ENCODE assay signal across 8 mouse cellular contexts in genomic region chr5:76906155-76906499, GRCm38 (mm10). TPM values are rescaled to one million over a fixed set of nuclear protein-coding genes. Genes with fewer than 3 reads are reported as not detected.
DNase-seq lines count a peak whose midpoint lies in the region; ATAC-seq and TF ChIP-seq lines count a peak whose summit lies in the region.

No protein-coding gene starts in this region.

- no peak overlapping the region for H3K27ac ChIP-seq in spleen, adult 2 months (ENCODE audit: insufficient read depth, low read length)
- H3K27ac ChIP-seq in limb, embryonic 15.5 days, result peak overlapping the region; percentile 88
- H3K27ac ChIP-seq in stomach, postnatal 0 days (replicated peaks), result peak overlapping the region; percentile 94

- 43% methylated on average over 3 of the region's 3 CpGs for WGBS in spleen, adult 2 months
- WGBS in limb, embryonic 15.5 days, result 50% methylated on average over 3 of the region's 3 CpGs
- 31% methylated on average over 3 of the region's 3 CpGs for WGBS in stomach, postnatal 0 days

- no peak for TF ChIP-seq CTCF in spleen, adult 2 months (IDR thresholded peaks at IDR 0.05; ENCODE audit: extremely low read depth, insufficient read depth, insufficient read length, insufficient replicate concordance)
- TF ChIP-seq CTCF in stomach, postnatal 0 days (IDR thresholded peaks at IDR 0.05; ENCODE audit: low read depth), result no peak

- no peaks in the 10 kb centered on the region for H3K27me3 ChIP-seq in erythroblast, embryonic 14.5 days (ENCODE audit: control insufficient read depth)
- H3K27me3 ChIP-seq in spleen, adult 2 months (ENCODE audit: control insufficient read depth, insufficient read depth, low read length), result no peaks in the 10 kb centered on the region
- H3K27me3 ChIP-seq in limb, embryonic 15.5 days, result no peaks in the 10 kb centered on the region
- no peaks in the 10 kb centered on the region for H3K27me3 ChIP-seq in stomach, postnatal 0 days (ENCODE audit: control insufficient read depth, insufficient read depth, low read length)

- H3K36me3 ChIP-seq in erythroblast, embryonic 14.5 days (ENCODE audit: control insufficient read depth), result peaks cover 19% of the 10 kb centered on the region
- H3K36me3 ChIP-seq in spleen, adult 2 months (ENCODE audit: control insufficient read depth, insufficient read depth, low read length), result no peaks in the 10 kb centered on the region
- no peaks in the 10 kb centered on the region for H3K36me3 ChIP-seq in limb, embryonic 15.5 days
- no peaks in the 10 kb centered on the region for H3K36me3 ChIP-seq in stomach, postnatal 0 days (ENCODE audit: control insufficient read depth, insufficient read depth, low read length)

- no peak for ATAC-seq in erythroblast, adult 5-6 weeks (replicated peaks; ENCODE audit: low FRiP score, poor library complexity, severe bottlenecking)
- ATAC-seq in limb, embryonic 15.5 days (ENCODE audit: insufficient number of reproducible peaks, low FRiP score, low TSS enrichment, low read depth), result no peak
- no peak for ATAC-seq in stomach, postnatal 0 days (ENCODE audit: low FRiP score, low TSS enrichment)

- no peak for TF ChIP-seq POLR2A in spleen, adult 2 months (IDR thresholded peaks at IDR 0.05; ENCODE audit: low read depth, low read length)

- H3K4me3 ChIP-seq in erythroblast, embryonic 14.5 days (replicated peaks), result peak overlapping the region; percentile 78
- peak overlapping the region; percentile 74; the same call in 1 of the 2 replicates for H3K4me3 ChIP-seq in spleen, adult 2 months (ENCODE audit: extremely low read depth, insufficient read depth, insufficient read length)
- H3K4me3 ChIP-seq in limb, embryonic 15.5 days, result peak overlapping the region; percentile 76
- peak overlapping the region; percentile 74 for H3K4me3 ChIP-seq in stomach, postnatal 0 days (ENCODE audit: low read depth, low read length)

- peak overlapping the region; percentile 64 for H3K4me2 ChIP-seq in limb, embryonic 15.5 days
- H3K4me2 ChIP-seq in stomach, postnatal 0 days (replicated peaks; ENCODE audit: low read depth), result peak overlapping the region; percentile 86

- no peak for TF ChIP-seq EP300 in stomach, postnatal 0 days (optimal IDR thresholded peaks at IDR 0.05)

- peak overlapping the region; percentile 85; the same call in 1 of the 2 replicates for H3K9ac ChIP-seq in limb, embryonic 15.5 days
- H3K9ac ChIP-seq in stomach, postnatal 0 days (ENCODE audit: low read length), result peak overlapping the region; percentile 87; the same call in 1 of the 2 replicates

- peaks cover 24% of the 10 kb centered on the region for H3K4me1 ChIP-seq in erythroblast, embryonic 14.5 days (ENCODE audit: control insufficient read depth)
- H3K4me1 ChIP-seq in spleen, adult 2 months (ENCODE audit: control insufficient read depth, insufficient read depth, insufficient read length), result no peaks in the 10 kb centered on the region
- H3K4me1 ChIP-seq in limb, embryonic 15.5 days, result peaks cover 6% of the 10 kb centered on the region; the same call in 1 of the 2 replicates
- H3K4me1 ChIP-seq in stomach, postnatal 0 days (replicated peaks; ENCODE audit: control insufficient read depth, insufficient read depth), result no peaks in the 10 kb centered on the region

- H3K9me3 ChIP-seq in erythroblast, embryonic 14.5 days (ENCODE audit: control insufficient read depth, low read length), result no peaks in the 10 kb centered on the region
- H3K9me3 ChIP-seq in limb, embryonic 15.5 days, result no peaks in the 10 kb centered on the region
- H3K9me3 ChIP-seq in stomach, postnatal 0 days (ENCODE audit: control insufficient read depth, low read length), result no peaks in the 10 kb centered on the region

- no peak for DNase-seq in spleen, adult 2 months (ENCODE audit: low read depth in 1 of 2, low spot score in 2 of 2)
- no peak for DNase-seq in spleen, postnatal 14 days (ENCODE audit: low spot score in 2 of 2)
- no peak for DNase-seq in stomach, postnatal 0 days (ENCODE audit: low spot score)
- DNase-seq in cerebellum, adult 8-10 months, result no peak
- DNase-seq in thymus, postnatal 36 days, result no peak

RNA-seq across cellular contexts. Expression of gene Aasdh, which starts 0.8 kb away (rescaled TPM):
- polyA plus RNA-seq in erythroblast, embryonic 14.5 days (2012), result 0.01 and 0.08 TPM in 2 replicates
- 4.2 TPM in 2 replicates for total RNA-seq in erythroblast, adult 5-6 weeks (2015; ENCODE audit: low replicate concordance)
- 3.6 and 13.5 TPM in 2 replicates for total RNA-seq in erythroblast, adult 5-6 weeks (2017; ENCODE audit: low replicate concordance)
- 7.4 and 9.8 TPM in 2 replicates for polyA plus RNA-seq in spleen, adult 2 months (2012; rRNA removed)
- 15.8 and 16.4 TPM in 2 replicates for polyA plus RNA-seq in limb, embryonic 15.5 days (2015; fragmentation: Nextera tagmentation; extraction: Ambion mirVana)
- polyA plus RNA-seq in stomach, postnatal 0 days (2015; fragmentation: Nextera tagmentation; extraction: Ambion mirVana), result 7.0 and 7.4 TPM in 2 replicates

RNA-seq across cellular contexts. Expression of gene Paics, which starts 45.0 kb away (rescaled TPM):
- 5.0 and 5.7 TPM in 2 replicates for polyA plus RNA-seq in erythroblast, embryonic 14.5 days (2012)
- total RNA-seq in erythroblast, adult 5-6 weeks (2015; ENCODE audit: low replicate concordance), result 72.1 and 74.2 TPM in 2 replicates
- 55.9 and 80.4 TPM in 2 replicates for total RNA-seq in erythroblast, adult 5-6 weeks (2017; ENCODE audit: low replicate concordance)
- 27.9 and 30.0 TPM in 2 replicates for polyA plus RNA-seq in spleen, adult 2 months (2012; rRNA removed)
- 237 and 238 TPM in 2 replicates for polyA plus RNA-seq in limb, embryonic 15.5 days (2015; fragmentation: Nextera tagmentation; extraction: Ambion mirVana)
- 91.7 and 94.4 TPM in 2 replicates for polyA plus RNA-seq in stomach, postnatal 0 days (2015; fragmentation: Nextera tagmentation; extraction: Ambion mirVana)

RNA-seq across cellular contexts. Expression of gene Ppat, which starts 45.3 kb away (rescaled TPM):
- 0.37 and 0.49 TPM in 2 replicates for polyA plus RNA-seq in erythroblast, embryonic 14.5 days (2012)
- 9.8 and 13.3 TPM in 2 replicates for total RNA-seq in erythroblast, adult 5-6 weeks (2015; ENCODE audit: low replicate concordance)
- 12.0 and 12.8 TPM in 2 replicates for total RNA-seq in erythroblast, adult 5-6 weeks (2017; ENCODE audit: low replicate concordance)
- polyA plus RNA-seq in spleen, adult 2 months (2012; rRNA removed), result 5.1 TPM in 2 replicates
- 19.3 and 19.4 TPM in 2 replicates for polyA plus RNA-seq in limb, embryonic 15.5 days (2015; fragmentation: Nextera tagmentation; extraction: Ambion mirVana)
- polyA plus RNA-seq in stomach, postnatal 0 days (2015; fragmentation: Nextera tagmentation; extraction: Ambion mirVana), result 12.4 and 12.5 TPM in 2 replicates
